Mouse (Mus musculus) kidney, postnatal 0 days (tissue): ENCODE results near the gene Nkain4. TPM values are rescaled to one million over a fixed set of nuclear protein-coding genes. Genes with fewer than 3 reads are reported as not detected.
A peak's percentile ranks its signal among the peaks of the same experiment; 100 is the strongest.

Experiments used
- ATAC-seq: fragments of 200-750 bp; cut with Nextera tagmentation; replicated peaks from 2 replicates; pipeline ENCODE4 v1.8.0; 2017; ENCODE audit warnings: low read depth, moderate number of reproducible peaks, moderate TSS enrichment, moderate library complexity; ENCODE audit not compliant: low FRiP score
- DNase-seq: peaks from one replicate; pipeline ENCODE4 v3.0.0-alpha.2; 2016; ENCODE audit warnings: low spot score
- H3K27ac ChIP-seq: fragments of 300-500 bp; sonication (generic); 2 replicates; pipeline ENCODE4 v1.5.1; 2014; ENCODE audit warnings: mild to moderate bottlenecking
- H3K27me3 ChIP-seq: fragments of 300-500 bp; sonication (generic); 2 replicates; pipeline ENCODE4 v1.6.1; 2014; ENCODE audit warnings: low read length, mixed read lengths; ENCODE audit not compliant: insufficient read depth
- H3K36me3 ChIP-seq: fragments of 300-500 bp; sonication (generic); 2 replicates; pipeline ENCODE4 v1.6.1; 2014; ENCODE audit warnings: low read length, mixed read lengths; ENCODE audit not compliant: insufficient read depth
- H3K4me1 ChIP-seq: fragments of 300-500 bp; sonication (generic); replicated peaks from 2 replicates; pipeline ENCODE4 v1.6.1; 2014; ENCODE audit warnings: antibody characterized with exemption, low read length, mixed read lengths; ENCODE audit not compliant: insufficient read depth
- H3K4me2 ChIP-seq: fragments of 300-500 bp; sonication (generic); 2 replicates; pipeline ENCODE4 v1.6.1; 2014; ENCODE audit warnings: mild to moderate bottlenecking, low read length, moderate library complexity, mixed read lengths
- H3K4me3 ChIP-seq: fragments of 300-500 bp; sonication (generic); replicated peaks from 2 replicates; pipeline ENCODE4 v1.5.1; 2014; ENCODE audit warnings: low read depth, low read length
- H3K9ac ChIP-seq: fragments of 300-500 bp; sonication (generic); 2 replicates; pipeline ENCODE4 v1.6.1; 2014; ENCODE audit warnings: low read depth, low read length
- H3K9me3 ChIP-seq: fragments of 300-500 bp; sonication (generic); replicated peaks from 2 replicates; pipeline ENCODE4 v1.6.1; 2016; ENCODE audit warnings: low read length, inconsistent platforms, mixed read lengths
- CTCF ChIP-seq: IDR thresholded peaks from 2 replicates; pipeline ENCODE4 v1.5.1; 2016; ENCODE audit warnings: antibody characterized with exemption, low read depth, mild to moderate bottlenecking, moderate library complexity
- WGBS: fragments of 180-500 bp; shearing (Covaris S2); extraction: QIAGEN DNeasy Blood & Tissue Kit; methylation state at CpG from one replicate; pipeline ENCODE4 v1.1.7; 2014; 5-methylcytosine and 5-hydroxymethylcytosine counted together
- polyA plus RNA-seq: library from polyadenylated mRNA; unstranded; fragments of >200 nt; fragmentation: Nextera tagmentation; extraction: Ambion mirVana; gene quantifications from 2 replicates; pipeline ENCODE4 v1.2.1, GENCODE M21; 2015

Gene Nkain4
- polyA plus RNA-seq, 1 experiment from 2014 or later = 24.1 TPM

GRCm38 (mm10) chr2:180981133-180981532, 26.6 kb upstream of the Nkain4 start:
- 50% methylated on average over 6 of the region's 6 CpGs for WGBS
- ATAC-seq (no peak), DNase-seq (no peak)
- no peak overlapping the region for H3K4me3 ChIP-seq
- H3K9ac ChIP-seq = no peak overlapping the region
- no peak overlapping the region for H3K4me2 ChIP-seq
- H3K27ac ChIP-seq = no peak overlapping the region
- no peaks in the 10 kb centered on the region for H3K27me3 ChIP-seq
- H3K4me1 ChIP-seq = no peaks in the 10 kb centered on the region
- peaks cover 59% of the 10 kb centered on the region for H3K36me3 ChIP-seq
- H3K9me3 ChIP-seq = no peaks in the 10 kb centered on the region
- no peak for TF ChIP-seq CTCF

GRCm38 (mm10) chr2:180967010-180967763, 12.7 kb upstream of the Nkain4 start, which contains the start of gene Arfgap1:
Arfgap1 (plus strand) TSS chr2:180967225.
- whole genome bisulfite sequencing = under 1% methylated on average over 57 of the region's 57 CpGs
- peak within 1 kb of the TSS; percentile 67 for H3K4me2 ChIP-seq
- no peaks in the 10 kb centered on the region for H3K9me3 ChIP-seq
- TF ChIP-seq CTCF = no peak; the same call in none of the 2 replicates
- peak; percentile 91 for ATAC-seq
- H3K4me1 ChIP-seq = peaks cover 16% of the 10 kb centered on the region
- no peaks in the 10 kb centered on the region for H3K27me3 ChIP-seq
- H3K9ac ChIP-seq = peak within 1 kb of the TSS; percentile 85
- peak within 1 kb of the TSS; percentile 93 for H3K27ac ChIP-seq
- peak; percentile 95 for DNase-seq
- H3K4me3 ChIP-seq = peak within 1 kb of the TSS; percentile 76
- H3K36me3 ChIP-seq = peaks cover 17% of the 10 kb centered on the region

GRCm38 (mm10) chr2:180966092-180966882, 11.8 kb upstream of the Nkain4 start:
- 6% methylated on average over 14 of the region's 14 CpGs for WGBS

GRCm38 (mm10) chr2:180963956-180964355, 9.5 kb upstream of the Nkain4 start:
- no peak overlapping the region for H3K27ac ChIP-seq
- no peak overlapping the region for H3K9ac ChIP-seq
- WGBS = 3% methylated on average over 5 of the region's 5 CpGs
- H3K27me3 ChIP-seq = no peaks in the 10 kb centered on the region
- H3K4me1 ChIP-seq = peaks cover 16% of the 10 kb centered on the region
- ATAC-seq (0 out of 2 replicates have a peak, but pooled peaks have one; percentile 26), DNase-seq (peak; percentile 81)
- no peak overlapping the region for H3K4me3 ChIP-seq
- peak; percentile 94 for TF ChIP-seq CTCF
- H3K36me3 ChIP-seq = no peaks in the 10 kb centered on the region
- no peak overlapping the region for H3K4me2 ChIP-seq
- no peaks in the 10 kb centered on the region for H3K9me3 ChIP-seq

More at GRCm38 (mm10) chr2:180966092-180966882, 11.8 kb upstream of the Nkain4 start:
- DNase-seq = peak; percentile 72
- peak overlapping the region; percentile 93 for H3K27ac ChIP-seq
- H3K4me2 ChIP-seq = peak overlapping the region; percentile 67
- peak overlapping the region; percentile 85 for H3K9ac ChIP-seq
- no peaks in the 10 kb centered on the region for H3K9me3 ChIP-seq
- peaks cover 16% of the 10 kb centered on the region for H3K4me1 ChIP-seq
- peak overlapping the region; percentile 76 for H3K4me3 ChIP-seq
- H3K27me3 ChIP-seq = no peaks in the 10 kb centered on the region
- no peak for ATAC-seq
- H3K36me3 ChIP-seq = peaks cover 9% of the 10 kb centered on the region; the same call in 1 of the 2 replicates
- TF ChIP-seq CTCF = peak; percentile 67

- H3K4me1 ChIP-seq = peaks cover 7% of the 10 kb centered on the region
- TF ChIP-seq CTCF = no peak
- ATAC-seq = no peak
- no peaks in the 10 kb centered on the region for H3K36me3 ChIP-seq
- 77% methylated on average over 2 of the region's 2 CpGs for WGBS
- no peak overlapping the region for H3K4me2 ChIP-seq
- no peak overlapping the region for H3K9ac ChIP-seq
- no peak overlapping the region for H3K4me3 ChIP-seq
- H3K27ac ChIP-seq = no peak overlapping the region
- no peak for DNase-seq
- no peaks in the 10 kb centered on the region for H3K27me3 ChIP-seq
- no peaks in the 10 kb centered on the region for H3K9me3 ChIP-seq
These were observed 8.3 kb upstream of the Nkain4 start for GRCm38 (mm10) chr2:180962616-180963308.

GRCm38 (mm10) chr2:180960187-180960586, 5.7 kb upstream of the Nkain4 start:
- no peak overlapping the region for H3K27ac ChIP-seq
- H3K9me3 ChIP-seq = no peaks in the 10 kb centered on the region
- no peak overlapping the region for H3K4me3 ChIP-seq
- no peak for ATAC-seq
- 47% methylated on average over 3 of the region's 3 CpGs for WGBS
- H3K9ac ChIP-seq = no peak overlapping the region
- 0 out of 2 replicates have a peak, but pooled peaks cover 3% of the 10 kb centered on the region for H3K4me1 ChIP-seq
- no peak for TF ChIP-seq CTCF
- no peak overlapping the region for H3K4me2 ChIP-seq
- H3K36me3 ChIP-seq = no peaks in the 10 kb centered on the region
- no peaks in the 10 kb centered on the region for H3K27me3 ChIP-seq
- DNase-seq = peak; percentile 57
